Mouse (Mus musculus): ENCODE data around the gene Fbxo21. TPM values are rescaled to one million over a fixed set of nuclear protein-coding genes. Genes with fewer than 3 reads are reported as not detected.

Gene Fbxo21
- polyA plus RNA-seq, 1 experiment: 0.06 TPM

GRCm38 (mm10) chr5:117946605-117947004 is 29.9 kb upstream of the Fbxo21 start:
- Histone ChIP-seq H3K4me3 (replicated peaks) (no peak overlapping the region), H3K9me3 (ENCODE audit: control insufficient read depth, low read length) (no peaks in the 10 kb centered on the region), H3K36me3 (ENCODE audit: control insufficient read depth) (no peaks in the 10 kb centered on the region), H3K4me1 (ENCODE audit: control insufficient read depth) (no peaks in the 10 kb centered on the region), H3K27me3 (ENCODE audit: control insufficient read depth) (no peaks in the 10 kb centered on the region)
- TF ChIP-seq GATA1 (IDR thresholded peaks at IDR 0.05; ENCODE audit: low read length) (no peak), TAL1 (IDR thresholded peaks at IDR 0.05; ENCODE audit: low read length) (no peak)

DNA sequence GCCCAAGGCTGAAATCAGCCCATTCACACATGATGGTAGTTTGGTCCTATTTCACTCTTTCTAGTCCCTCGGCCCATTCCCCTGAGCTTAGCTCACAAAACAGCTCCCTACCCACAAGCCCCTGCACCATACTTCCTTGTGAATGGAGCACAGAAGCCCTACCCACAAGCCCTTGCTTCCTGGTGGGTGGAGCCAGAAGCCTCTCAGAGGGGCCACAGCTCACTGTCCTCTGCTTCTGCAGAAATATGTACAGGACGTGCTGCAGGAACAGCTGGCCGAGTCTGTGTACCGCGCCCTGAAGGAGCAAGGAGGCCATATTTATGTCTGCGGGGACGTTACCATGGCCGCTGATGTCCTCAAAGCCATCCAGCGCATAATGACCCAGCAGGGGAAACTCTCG is 27.1 kb upstream of the Fbxo21 start:
- TF ChIP-seq GATA1 (IDR thresholded peaks at IDR 0.05; ENCODE audit: low read length): no peak
- no peak for TF ChIP-seq TAL1 (IDR thresholded peaks at IDR 0.05; ENCODE audit: low read length)
- H3K4me3 ChIP-seq (replicated peaks): no peak overlapping the region
- H3K4me1 ChIP-seq (ENCODE audit: control insufficient read depth): no peaks in the 10 kb centered on the region
- no peaks in the 10 kb centered on the region for H3K36me3 ChIP-seq (ENCODE audit: control insufficient read depth)
- H3K27me3 ChIP-seq (ENCODE audit: control insufficient read depth): no peaks in the 10 kb centered on the region
- no peaks in the 10 kb centered on the region for H3K9me3 ChIP-seq (ENCODE audit: control insufficient read depth, low read length)

DNA sequence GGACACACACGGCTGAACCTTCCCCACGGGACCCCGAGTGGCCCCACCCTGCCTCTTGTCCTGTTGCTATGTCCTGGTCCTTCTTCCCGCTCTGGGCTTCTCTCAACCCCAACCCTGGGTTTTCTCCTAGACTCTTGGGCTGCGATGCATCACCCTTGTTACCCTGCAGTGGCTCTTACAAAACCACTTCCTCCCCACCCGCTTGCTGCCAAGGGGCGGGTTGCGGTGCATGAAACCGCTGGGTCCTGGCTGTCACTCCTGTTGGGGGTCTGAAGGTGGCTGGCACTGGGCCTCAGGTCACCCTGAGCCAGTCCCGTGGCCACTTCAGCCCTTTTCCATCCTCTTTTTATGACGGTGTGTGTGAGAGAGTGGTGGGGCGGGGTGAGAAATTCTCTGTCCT is 22.6 kb upstream of the Fbxo21 start:
- Histone ChIP-seq H3K9me3 (ENCODE audit: control insufficient read depth, low read length) (no peaks in the 10 kb centered on the region), H3K4me3 (replicated peaks) (no peak overlapping the region), H3K36me3 (ENCODE audit: control insufficient read depth) (no peaks in the 10 kb centered on the region), H3K27me3 (ENCODE audit: control insufficient read depth) (no peaks in the 10 kb centered on the region), H3K4me1 (ENCODE audit: control insufficient read depth) (no peaks in the 10 kb centered on the region)
- TF ChIP-seq GATA1 (IDR thresholded peaks at IDR 0.05; ENCODE audit: low read length) (no peak), TAL1 (IDR thresholded peaks at IDR 0.05; ENCODE audit: low read length) (no peak)

DNA sequence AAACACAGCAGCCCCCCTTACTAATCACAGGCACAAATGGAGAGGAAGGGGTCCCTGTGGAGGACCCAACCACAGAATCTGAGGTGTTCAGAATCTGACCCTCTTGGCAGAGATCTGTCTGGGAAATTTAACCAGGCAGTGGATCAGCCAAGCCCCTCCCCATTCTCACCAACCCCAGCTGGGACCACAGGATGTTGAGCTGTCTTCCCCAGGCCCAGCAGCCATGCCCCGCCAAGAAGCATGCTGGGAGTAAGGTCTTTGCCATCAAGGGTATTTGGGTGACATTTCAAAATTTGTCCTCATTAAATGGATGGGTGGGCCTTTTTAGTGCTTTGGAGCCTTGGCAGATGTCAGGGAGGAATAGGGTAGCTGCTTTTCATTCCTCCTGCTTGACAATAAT is 22.1 kb upstream of the Fbxo21 start:
- Histone ChIP-seq H3K36me3 (ENCODE audit: control insufficient read depth) (no peaks in the 10 kb centered on the region), H3K4me1 (ENCODE audit: control insufficient read depth) (no peaks in the 10 kb centered on the region), H3K4me3 (replicated peaks) (no peak overlapping the region), H3K9me3 (ENCODE audit: control insufficient read depth, low read length) (no peaks in the 10 kb centered on the region), H3K27me3 (ENCODE audit: control insufficient read depth) (no peaks in the 10 kb centered on the region)
- no peak for TF ChIP-seq TAL1 (IDR thresholded peaks at IDR 0.05; ENCODE audit: low read length)
- TF ChIP-seq GATA1 (IDR thresholded peaks at IDR 0.05; ENCODE audit: low read length): no peak

- Histone ChIP-seq H3K36me3 (ENCODE audit: control insufficient read depth) (no peaks in the 10 kb centered on the region), H3K27me3 (ENCODE audit: control insufficient read depth) (no peaks in the 10 kb centered on the region)
- TF ChIP-seq GATA1 (IDR thresholded peaks at IDR 0.05; ENCODE audit: low read length) (no peak), TAL1 (IDR thresholded peaks at IDR 0.05; ENCODE audit: low read length) (no peak)
Measured at GRCm38 (mm10) chr5:117955675-117956420, 20.7 kb upstream of the Fbxo21 start.

DNA sequence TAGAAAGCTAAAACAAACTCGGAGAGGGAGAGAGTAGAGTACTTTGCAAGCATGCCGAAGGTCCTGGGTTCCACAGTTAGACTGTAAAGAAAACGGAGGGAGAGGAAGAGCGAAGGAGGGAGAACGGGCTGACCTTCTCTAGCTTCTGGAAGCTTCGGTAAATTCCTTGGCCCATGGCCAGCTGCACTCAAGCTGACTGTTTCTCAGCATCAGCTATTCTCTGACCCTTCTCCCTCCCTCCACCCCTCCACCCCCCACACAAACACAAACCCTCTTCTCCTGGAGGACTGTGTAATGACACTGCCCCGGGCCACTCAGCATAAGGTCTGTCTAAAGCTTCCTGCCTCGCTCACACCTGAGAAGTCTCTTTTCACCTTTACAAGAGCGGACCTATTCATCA is 11.8 kb upstream of the Fbxo21 start:
- Histone ChIP-seq H3K4me3 (replicated peaks) (no peak overlapping the region), H3K36me3 (ENCODE audit: control insufficient read depth) (no peaks in the 10 kb centered on the region), H3K27me3 (ENCODE audit: control insufficient read depth) (no peaks in the 10 kb centered on the region), H3K4me1 (ENCODE audit: control insufficient read depth) (no peaks in the 10 kb centered on the region; the same call in 1 of the 2 replicates), H3K9me3 (ENCODE audit: control insufficient read depth, low read length) (no peaks in the 10 kb centered on the region)
- no peak for TF ChIP-seq GATA1 (IDR thresholded peaks at IDR 0.05; ENCODE audit: low read length)
- TF ChIP-seq TAL1 (IDR thresholded peaks at IDR 0.05; ENCODE audit: low read length): no peak

More at GRCm38 (mm10) chr5:117955675-117956420, 20.7 kb upstream of the Fbxo21 start:
- no peak overlapping the region for H3K4me3 ChIP-seq (replicated peaks)
- no peaks in the 10 kb centered on the region for H3K4me1 ChIP-seq (ENCODE audit: control insufficient read depth)
- no peaks in the 10 kb centered on the region for H3K9me3 ChIP-seq (ENCODE audit: control insufficient read depth, low read length)

- H3K27me3 ChIP-seq (ENCODE audit: control insufficient read depth): no peaks in the 10 kb centered on the region; the same call in 1 of the 2 replicates
- TF ChIP-seq TAL1 (IDR thresholded peaks at IDR 0.05; ENCODE audit: low read length) (no peak), GATA1 (IDR thresholded peaks at IDR 0.05; ENCODE audit: low read length) (no peak)
Measured at GRCm38 (mm10) chr5:117966956-117967355, 9.6 kb upstream of the Fbxo21 start.

GRCm38 (mm10) chr5:117967659-117968069 is 8.9 kb upstream of the Fbxo21 start:
- no peaks in the 10 kb centered on the region for H3K36me3 ChIP-seq (ENCODE audit: control insufficient read depth)
- no peak overlapping the region for H3K4me3 ChIP-seq (replicated peaks)
- no peaks in the 10 kb centered on the region for H3K9me3 ChIP-seq (ENCODE audit: control insufficient read depth, low read length)
- H3K27me3 ChIP-seq (ENCODE audit: control insufficient read depth): no peaks in the 10 kb centered on the region; the same call in 1 of the 2 replicates
- TF ChIP-seq TAL1 (IDR thresholded peaks at IDR 0.05; ENCODE audit: low read length) (no peak), GATA1 (IDR thresholded peaks at IDR 0.05; ENCODE audit: low read length) (no peak)
- H3K4me1 ChIP-seq (ENCODE audit: control insufficient read depth): no peaks in the 10 kb centered on the region; the same call in 1 of the 2 replicates

More at GRCm38 (mm10) chr5:117966956-117967355, 9.6 kb upstream of the Fbxo21 start:
- Histone ChIP-seq H3K9me3 (ENCODE audit: control insufficient read depth, low read length) (no peaks in the 10 kb centered on the region), H3K4me1 (ENCODE audit: control insufficient read depth) (no peaks in the 10 kb centered on the region; the same call in 1 of the 2 replicates), H3K36me3 (ENCODE audit: control insufficient read depth) (no peaks in the 10 kb centered on the region), H3K4me3 (replicated peaks) (no peak overlapping the region)

GRCm38 (mm10) chr5:117969681-117970427 is 6.7 kb upstream of the Fbxo21 start:
- TF ChIP-seq GATA1 (IDR thresholded peaks at IDR 0.05; ENCODE audit: low read length): no peak
- no peak for TF ChIP-seq TAL1 (IDR thresholded peaks at IDR 0.05; ENCODE audit: low read length)
- H3K9me3 ChIP-seq (ENCODE audit: control insufficient read depth, low read length): no peaks in the 10 kb centered on the region
- H3K36me3 ChIP-seq (ENCODE audit: control insufficient read depth): no peaks in the 10 kb centered on the region
- peaks cover 2% of the 10 kb centered on the region; the same call in 1 of the 2 replicates for H3K27me3 ChIP-seq (ENCODE audit: control insufficient read depth)
- H3K4me1 ChIP-seq (ENCODE audit: control insufficient read depth): no peaks in the 10 kb centered on the region; the same call in 1 of the 2 replicates
- no peak overlapping the region for H3K4me3 ChIP-seq (replicated peaks)
